Mouse (Mus musculus): ENCODE measurements around the gene Hcfc1r1. TPM values are rescaled to one million over a fixed set of nuclear protein-coding genes. Genes with fewer than 3 reads are reported as not detected.

Gene Hcfc1r1
- polyA plus RNA-seq, 1 experiment: 145 TPM

- H3K9ac ChIP-seq (ENCODE audit: low read depth, poor library complexity, severe bottlenecking): no peak overlapping the region
- no peaks in the 10 kb centered on the region for H3K27me3 ChIP-seq (ENCODE audit: control insufficient read depth, insufficient read depth, low read length, poor library complexity, severe bottlenecking)
- H3K4me1 ChIP-seq (ENCODE audit: control insufficient read depth, insufficient read depth, low read length): peaks cover 8% of the 10 kb centered on the region
- H3K36me3 ChIP-seq (ENCODE audit: control insufficient read depth, insufficient read depth, low read length, poor library complexity, severe bottlenecking): no peaks in the 10 kb centered on the region
- TF ChIP-seq EP300 (IDR thresholded peaks at IDR 0.05; ENCODE audit: insufficient read depth, low read depth, low read length): no peak
- peak; percentile 96 for TF ChIP-seq CTCF (IDR thresholded peaks at IDR 0.05; ENCODE audit: low read depth, low read length)
- H3K9me3 ChIP-seq (replicated peaks; ENCODE audit: control insufficient read depth, insufficient read depth, low read length, poor library complexity, severe bottlenecking): no peaks in the 10 kb centered on the region
- H3K27ac ChIP-seq (ENCODE audit: insufficient read depth, low read length): no peak overlapping the region
- H3K4me3 ChIP-seq (ENCODE audit: low read depth, low read length): no peak overlapping the region
These were observed 32.8 kb downstream of the Hcfc1r1 start for GRCm38 (mm10) chr17:23706212-23706611.

- Histone ChIP-seq H3K36me3 (ENCODE audit: control insufficient read depth, insufficient read depth, low read length, poor library complexity, severe bottlenecking) (no peaks in the 10 kb centered on the region), H3K27ac (ENCODE audit: insufficient read depth, low read length) (no peak overlapping the region), H3K4me1 (ENCODE audit: control insufficient read depth, insufficient read depth, low read length) (peaks cover 2% of the 10 kb centered on the region), H3K9me3 (replicated peaks; ENCODE audit: control insufficient read depth, insufficient read depth, low read length, poor library complexity, severe bottlenecking) (no peaks in the 10 kb centered on the region), H3K9ac (ENCODE audit: low read depth, poor library complexity, severe bottlenecking) (no peak overlapping the region), H3K27me3 (ENCODE audit: control insufficient read depth, insufficient read depth, low read length, poor library complexity, severe bottlenecking) (no peaks in the 10 kb centered on the region), H3K4me3 (ENCODE audit: low read depth, low read length) (no peak overlapping the region)
- TF ChIP-seq POLR2A (IDR thresholded peaks at IDR 0.05; ENCODE audit: insufficient read depth, low read length) (no peak), EP300 (IDR thresholded peaks at IDR 0.05; ENCODE audit: insufficient read depth, low read depth, low read length) (no peak), CTCF (IDR thresholded peaks at IDR 0.05; ENCODE audit: low read depth, low read length) (no peak)
These were observed 43.6 kb downstream of the Hcfc1r1 start for GRCm38 (mm10) chr17:23717003-23717402.

GRCm38 (mm10) chr17:23719455-23719854, 46.1 kb downstream of the Hcfc1r1 start:
- no peaks in the 10 kb centered on the region for H3K9me3 ChIP-seq (replicated peaks; ENCODE audit: control insufficient read depth, insufficient read depth, low read length, poor library complexity, severe bottlenecking)
- H3K9ac ChIP-seq (ENCODE audit: low read depth, poor library complexity, severe bottlenecking): no peak overlapping the region
- H3K4me1 ChIP-seq (ENCODE audit: control insufficient read depth, insufficient read depth, low read length): peaks cover 2% of the 10 kb centered on the region
- TF ChIP-seq EP300 (IDR thresholded peaks at IDR 0.05; ENCODE audit: insufficient read depth, low read depth, low read length) (no peak), CTCF (IDR thresholded peaks at IDR 0.05; ENCODE audit: low read depth, low read length) (no peak), POLR2A (IDR thresholded peaks at IDR 0.05; ENCODE audit: insufficient read depth, low read length) (no peak)
- H3K4me3 ChIP-seq (ENCODE audit: low read depth, low read length): no peak overlapping the region
- H3K27me3 ChIP-seq (ENCODE audit: control insufficient read depth, insufficient read depth, low read length, poor library complexity, severe bottlenecking): no peaks in the 10 kb centered on the region
- H3K36me3 ChIP-seq (ENCODE audit: control insufficient read depth, insufficient read depth, low read length, poor library complexity, severe bottlenecking): no peaks in the 10 kb centered on the region
- H3K27ac ChIP-seq (ENCODE audit: insufficient read depth, low read length): no peak overlapping the region

GRCm38 (mm10) chr17:23721886-23722285, 48.5 kb downstream of the Hcfc1r1 start:
- H3K4me3 ChIP-seq (ENCODE audit: low read depth, low read length): no peak overlapping the region
- no peaks in the 10 kb centered on the region for H3K9me3 ChIP-seq (replicated peaks; ENCODE audit: control insufficient read depth, insufficient read depth, low read length, poor library complexity, severe bottlenecking)
- H3K9ac ChIP-seq (ENCODE audit: low read depth, poor library complexity, severe bottlenecking): no peak overlapping the region
- no peak overlapping the region for H3K27ac ChIP-seq (ENCODE audit: insufficient read depth, low read length)
- no peaks in the 10 kb centered on the region for H3K36me3 ChIP-seq (ENCODE audit: control insufficient read depth, insufficient read depth, low read length, poor library complexity, severe bottlenecking)
- TF ChIP-seq CTCF (IDR thresholded peaks at IDR 0.05; ENCODE audit: low read depth, low read length): no peak
- TF ChIP-seq POLR2A (IDR thresholded peaks at IDR 0.05; ENCODE audit: insufficient read depth, low read length): no peak
- H3K4me1 ChIP-seq (ENCODE audit: control insufficient read depth, insufficient read depth, low read length): peaks cover 3% of the 10 kb centered on the region
- H3K27me3 ChIP-seq (ENCODE audit: control insufficient read depth, insufficient read depth, low read length, poor library complexity, severe bottlenecking): no peaks in the 10 kb centered on the region

GRCm38 (mm10) chr17:23722376-23723125, 49.2 kb downstream of the Hcfc1r1 start, which contains the start of gene 1520401A03Rik:
Gene 1520401A03Rik, minus strand, starts transcription at chr17:23722783.
- no peaks in the 10 kb centered on the region for H3K9me3 ChIP-seq (replicated peaks; ENCODE audit: control insufficient read depth, insufficient read depth, low read length, poor library complexity, severe bottlenecking)
- no peak for TF ChIP-seq EP300 (IDR thresholded peaks at IDR 0.05; ENCODE audit: insufficient read depth, low read depth, low read length)
- no peak for TF ChIP-seq POLR2A (IDR thresholded peaks at IDR 0.05; ENCODE audit: insufficient read depth, low read length)
- TF ChIP-seq CTCF (IDR thresholded peaks at IDR 0.05; ENCODE audit: low read depth, low read length): no peak
- no peaks in the 10 kb centered on the region for H3K36me3 ChIP-seq (ENCODE audit: control insufficient read depth, insufficient read depth, low read length, poor library complexity, severe bottlenecking)
- H3K27ac ChIP-seq (ENCODE audit: insufficient read depth, low read length): no peak within 1 kb of the TSS
- H3K9ac ChIP-seq (ENCODE audit: low read depth, poor library complexity, severe bottlenecking): no peak within 1 kb of the TSS
- no peaks in the 10 kb centered on the region for H3K27me3 ChIP-seq (ENCODE audit: control insufficient read depth, insufficient read depth, low read length, poor library complexity, severe bottlenecking)
- H3K4me3 ChIP-seq (ENCODE audit: low read depth, low read length): no peak within 1 kb of the TSS
- peaks cover 3% of the 10 kb centered on the region for H3K4me1 ChIP-seq (ENCODE audit: control insufficient read depth, insufficient read depth, low read length)

Other genes starting within 250 kb of the Hcfc1r1 start
- gene Vmn2r117, start 193.9 kb upstream of the Hcfc1r1 start, polyA plus RNA-seq (2011; ENCODE audit: insufficient read depth, insufficient read length, low read depth, missing spikeins): not detected in 2 replicates
- gene Zfp213, start 109.4 kb upstream of the Hcfc1r1 start, polyA plus RNA-seq (2011; ENCODE audit: insufficient read depth, insufficient read length, low read depth, missing spikeins): 4.2 and 4.9 TPM in 2 replicates
- gene Zfp13, start 74.1 kb upstream of the Hcfc1r1 start, polyA plus RNA-seq (2011; ENCODE audit: insufficient read depth, insufficient read length, low read depth, missing spikeins): 25.1 and 27.7 TPM in 2 replicates
- gene Zscan10, start 72.7 kb upstream of the Hcfc1r1 start, polyA plus RNA-seq (2011; ENCODE audit: insufficient read depth, insufficient read length, low read depth, missing spikeins): 51.8 and 58.5 TPM in 2 replicates
- gene Mmp25, start 28.3 kb upstream of the Hcfc1r1 start, polyA plus RNA-seq (2011; ENCODE audit: insufficient read depth, insufficient read length, low read depth, missing spikeins): 10.9 and 12.6 TPM in 2 replicates
- gene Bicdl2, start 13.1 kb upstream of the Hcfc1r1 start, polyA plus RNA-seq (2011; ENCODE audit: insufficient read depth, insufficient read length, low read depth, missing spikeins): 2.9 and 3.2 TPM in 2 replicates
- gene Thoc6, start 286 bp downstream of the Hcfc1r1 start, polyA plus RNA-seq (2011; ENCODE audit: insufficient read depth, insufficient read length, low read depth, missing spikeins): 57.3 and 63.1 TPM in 2 replicates
- 51.7 and 61.7 TPM in 2 replicates for gene Tnfrsf12a, start 3.9 kb downstream of the Hcfc1r1 start, polyA plus RNA-seq (2011; ENCODE audit: insufficient read depth, insufficient read length, low read depth, missing spikeins)
- gene Cldn6, start 5.7 kb downstream of the Hcfc1r1 start, polyA plus RNA-seq (2011; ENCODE audit: insufficient read depth, insufficient read length, low read depth, missing spikeins): 300 and 333 TPM in 2 replicates
- gene Cldn9, start 10.4 kb downstream of the Hcfc1r1 start, polyA plus RNA-seq (2011; ENCODE audit: insufficient read depth, insufficient read length, low read depth, missing spikeins): 1.7 and 2.9 TPM in 2 replicates
- gene 1520401A03Rik, start 49.2 kb downstream of the Hcfc1r1 start, polyA plus RNA-seq (2011; ENCODE audit: insufficient read depth, insufficient read length, low read depth, missing spikeins): 3.6 and 4.1 TPM in 2 replicates
- 26.5 and 27.7 TPM in 2 replicates for gene Pkmyt1, start 52.7 kb downstream of the Hcfc1r1 start, polyA plus RNA-seq (2011; ENCODE audit: insufficient read depth, insufficient read length, low read depth, missing spikeins)
- 2.4 and 2.7 TPM in 2 replicates for gene Paqr4, start 67.3 kb downstream of the Hcfc1r1 start, polyA plus RNA-seq (2011; ENCODE audit: insufficient read depth, insufficient read length, low read depth, missing spikeins)
- gene Kremen2, start 72.2 kb downstream of the Hcfc1r1 start, polyA plus RNA-seq (2011; ENCODE audit: insufficient read depth, insufficient read length, low read depth, missing spikeins): 0.57 and 1.4 TPM in 2 replicates
- gene Flywch1, start 98.0 kb downstream of the Hcfc1r1 start, polyA plus RNA-seq (2011; ENCODE audit: insufficient read depth, insufficient read length, low read depth, missing spikeins): 32.9 and 34.2 TPM in 2 replicates
- gene Flywch2, start 112.5 kb downstream of the Hcfc1r1 start, polyA plus RNA-seq (2011; ENCODE audit: insufficient read depth, insufficient read length, low read depth, missing spikeins): 10.7 and 13.1 TPM in 2 replicates
- 552 and 560 TPM in 2 replicates for gene Srrm2, start 116.9 kb downstream of the Hcfc1r1 start, polyA plus RNA-seq (2011; ENCODE audit: insufficient read depth, insufficient read length, low read depth, missing spikeins)
- gene Elob, start 155.5 kb downstream of the Hcfc1r1 start, polyA plus RNA-seq (2011; ENCODE audit: insufficient read depth, insufficient read length, low read depth, missing spikeins): 398 and 458 TPM in 2 replicates
- gene Prss33, start 162.5 kb downstream of the Hcfc1r1 start, polyA plus RNA-seq (2011; ENCODE audit: insufficient read depth, insufficient read length, low read depth, missing spikeins): 1.6 and 2.0 TPM in 2 replicates
- gene Prss32, start 170.3 kb downstream of the Hcfc1r1 start, polyA plus RNA-seq (2011; ENCODE audit: insufficient read depth, insufficient read length, low read depth, missing spikeins): not detected in 2 replicates
- 16.0 and 19.3 TPM in 2 replicates for gene Prss41, start 170.6 kb downstream of the Hcfc1r1 start, polyA plus RNA-seq (2011; ENCODE audit: insufficient read depth, insufficient read length, low read depth, missing spikeins)
- not detected in 2 replicates for gene Prss21, start 194.5 kb downstream of the Hcfc1r1 start, polyA plus RNA-seq (2011; ENCODE audit: insufficient read depth, insufficient read length, low read depth, missing spikeins)
- not detected in 2 replicates for gene Dcpp1, start 207.3 kb downstream of the Hcfc1r1 start, polyA plus RNA-seq (2011; ENCODE audit: insufficient read depth, insufficient read length, low read depth, missing spikeins)
- not detected in 2 replicates for gene Dcpp2, start 207.3 kb downstream of the Hcfc1r1 start, polyA plus RNA-seq (2011; ENCODE audit: insufficient read depth, insufficient read length, low read depth, missing spikeins)
- not detected in 2 replicates for gene Dcpp3, start 243.9 kb downstream of the Hcfc1r1 start, polyA plus RNA-seq (2011; ENCODE audit: insufficient read depth, insufficient read length, low read depth, missing spikeins)